Mouse (Mus musculus): ENCODE results near the gene Ttc28. TPM values are rescaled to one million over a fixed set of nuclear protein-coding genes. Genes with fewer than 3 reads are reported as not detected.

Ttc28 gene
- polyA plus RNA-seq, 1 experiment from 2014 or later, result 3.5 TPM

DNA sequence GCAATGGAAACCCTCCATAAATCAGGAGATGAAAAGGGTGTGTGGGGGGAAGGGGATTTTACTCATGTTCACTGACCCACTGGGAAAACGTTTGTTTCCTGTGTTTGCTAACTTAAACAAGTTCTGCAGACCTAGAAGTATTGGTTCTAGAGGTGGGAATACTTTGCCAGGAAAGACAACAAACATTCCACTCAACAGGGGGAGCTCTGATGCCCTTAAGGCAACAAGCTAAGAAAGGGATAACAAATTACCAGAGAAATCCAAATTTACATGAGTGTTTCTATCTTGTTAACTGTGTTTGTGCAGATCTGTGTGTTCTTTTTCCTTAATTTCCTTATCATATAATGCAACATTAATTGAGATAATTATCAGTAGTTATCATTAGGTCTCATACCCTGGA, 446.2 kb downstream of the Ttc28 start:
- no peak overlapping the region for H3K4me3 ChIP-seq (ENCODE audit: low read depth, low read length)
- TF ChIP-seq CTCF (IDR thresholded peaks at IDR 0.05; ENCODE audit: low read depth) (peak; percentile 17; the same call in 1 of the 2 replicates), EP300 (optimal IDR thresholded peaks at IDR 0.05) (no peak)
- no peak overlapping the region for H3K4me2 ChIP-seq (replicated peaks; ENCODE audit: low read depth)
- no peak overlapping the region for H3K27ac ChIP-seq (replicated peaks)
- WGBS, result 10% methylated on average over 1 of the region's 1 CpGs
- H3K36me3 ChIP-seq (ENCODE audit: control insufficient read depth, insufficient read depth, low read length), result no peaks in the 10 kb centered on the region
- no peaks in the 10 kb centered on the region for H3K9me3 ChIP-seq (ENCODE audit: control insufficient read depth, low read length)
- H3K4me1 ChIP-seq (replicated peaks; ENCODE audit: control insufficient read depth, insufficient read depth), result no peaks in the 10 kb centered on the region
- no peaks in the 10 kb centered on the region for H3K27me3 ChIP-seq (ENCODE audit: control insufficient read depth, insufficient read depth, low read length)
- no peak for ATAC-seq (ENCODE audit: low FRiP score, low TSS enrichment)
- DNase-seq (ENCODE audit: low spot score), result no peak
- no peak overlapping the region for H3K9ac ChIP-seq (ENCODE audit: low read length)

DNA sequence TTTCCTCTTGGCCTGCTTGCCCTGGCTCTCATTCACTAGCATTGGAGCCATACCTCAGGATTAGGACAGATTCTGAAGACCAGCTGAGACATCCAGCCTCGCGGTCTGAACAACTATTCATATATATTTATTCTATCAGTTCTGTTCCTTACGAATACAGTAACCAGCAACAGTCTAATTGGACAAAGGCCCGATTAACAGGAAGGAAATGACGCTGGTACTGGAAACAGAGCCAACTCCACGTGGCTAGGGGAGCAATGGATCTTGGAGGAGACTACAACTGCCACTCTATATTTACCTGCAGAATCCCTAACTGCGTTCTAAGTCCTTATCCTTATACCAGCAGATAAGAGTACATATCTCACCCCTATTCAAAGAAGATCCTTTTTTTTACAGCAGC, 447.8 kb downstream of the Ttc28 start:
- Histone ChIP-seq H3K4me2 (replicated peaks; ENCODE audit: low read depth) (no peak overlapping the region), H3K4me3 (ENCODE audit: low read depth, low read length) (no peak overlapping the region), H3K4me1 (replicated peaks; ENCODE audit: control insufficient read depth, insufficient read depth) (peaks cover 3% of the 10 kb centered on the region; the same call in 1 of the 2 replicates), H3K27me3 (ENCODE audit: control insufficient read depth, insufficient read depth, low read length) (no peaks in the 10 kb centered on the region), H3K27ac (replicated peaks) (no peak overlapping the region), H3K9me3 (ENCODE audit: control insufficient read depth, low read length) (no peaks in the 10 kb centered on the region), H3K36me3 (ENCODE audit: control insufficient read depth, insufficient read depth, low read length) (no peaks in the 10 kb centered on the region), H3K9ac (ENCODE audit: low read length) (no peak overlapping the region)
- no peak for ATAC-seq (ENCODE audit: low FRiP score, low TSS enrichment)
- TF ChIP-seq CTCF (IDR thresholded peaks at IDR 0.05; ENCODE audit: low read depth) (no peak), EP300 (optimal IDR thresholded peaks at IDR 0.05) (no peak)
- WGBS, result 67% methylated on average over 7 of the region's 7 CpGs
- DNase-seq (ENCODE audit: low spot score), result no peak

DNA sequence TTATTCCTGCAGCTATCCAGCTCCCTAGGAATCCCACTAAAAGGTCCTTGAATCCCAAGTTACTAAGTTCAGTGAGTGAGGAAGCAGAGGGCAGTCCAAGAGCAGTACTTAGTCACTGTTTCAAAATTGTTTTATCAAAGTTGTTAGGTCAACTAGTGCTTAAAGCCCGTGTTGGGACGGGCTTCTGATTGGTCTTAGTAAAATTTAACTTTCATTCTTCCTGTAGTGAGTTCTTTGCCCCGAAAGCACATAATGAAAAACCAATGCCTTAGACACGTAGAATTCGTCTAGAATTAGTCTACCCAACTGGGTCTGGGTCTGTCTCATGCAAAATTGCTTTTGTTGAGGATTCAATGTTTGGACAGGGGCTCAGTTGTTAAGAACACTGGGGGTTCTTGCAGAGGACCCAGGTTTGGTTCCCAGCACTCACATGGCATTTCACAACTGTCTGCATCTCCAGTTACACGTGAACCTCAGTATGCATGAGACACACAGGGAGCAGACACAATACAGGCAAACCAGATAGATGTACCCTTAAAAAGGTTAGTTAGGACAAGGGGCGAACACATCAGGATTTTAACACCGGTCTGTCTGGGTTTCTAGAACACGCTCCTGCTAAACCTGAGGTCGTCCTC, 450.3 kb downstream of the Ttc28 start:
- peak overlapping the region; percentile 71 for H3K27ac ChIP-seq (replicated peaks)
- H3K4me1 ChIP-seq (replicated peaks; ENCODE audit: control insufficient read depth, insufficient read depth), result peaks cover 3% of the 10 kb centered on the region; the same call in 1 of the 2 replicates
- H3K4me3 ChIP-seq (ENCODE audit: low read depth, low read length), result peak overlapping the region; percentile 97
- no peaks in the 10 kb centered on the region for H3K9me3 ChIP-seq (ENCODE audit: control insufficient read depth, low read length)
- WGBS, result 21% methylated on average over 10 of the region's 10 CpGs
- TF ChIP-seq CTCF (IDR thresholded peaks at IDR 0.05; ENCODE audit: low read depth), result no peak
- no peak for TF ChIP-seq EP300 (optimal IDR thresholded peaks at IDR 0.05)
- no peaks in the 10 kb centered on the region for H3K27me3 ChIP-seq (ENCODE audit: control insufficient read depth, insufficient read depth, low read length)
- DNase-seq (ENCODE audit: low spot score), result no peak
- H3K9ac ChIP-seq (ENCODE audit: low read length), result peak overlapping the region; percentile 45
- peak overlapping the region; percentile 60 for H3K4me2 ChIP-seq (replicated peaks; ENCODE audit: low read depth)
- ATAC-seq (ENCODE audit: low FRiP score, low TSS enrichment), result peak; percentile 14; the same call in 1 of the 2 replicates
- H3K36me3 ChIP-seq (ENCODE audit: control insufficient read depth, insufficient read depth, low read length), result no peaks in the 10 kb centered on the region

DNA sequence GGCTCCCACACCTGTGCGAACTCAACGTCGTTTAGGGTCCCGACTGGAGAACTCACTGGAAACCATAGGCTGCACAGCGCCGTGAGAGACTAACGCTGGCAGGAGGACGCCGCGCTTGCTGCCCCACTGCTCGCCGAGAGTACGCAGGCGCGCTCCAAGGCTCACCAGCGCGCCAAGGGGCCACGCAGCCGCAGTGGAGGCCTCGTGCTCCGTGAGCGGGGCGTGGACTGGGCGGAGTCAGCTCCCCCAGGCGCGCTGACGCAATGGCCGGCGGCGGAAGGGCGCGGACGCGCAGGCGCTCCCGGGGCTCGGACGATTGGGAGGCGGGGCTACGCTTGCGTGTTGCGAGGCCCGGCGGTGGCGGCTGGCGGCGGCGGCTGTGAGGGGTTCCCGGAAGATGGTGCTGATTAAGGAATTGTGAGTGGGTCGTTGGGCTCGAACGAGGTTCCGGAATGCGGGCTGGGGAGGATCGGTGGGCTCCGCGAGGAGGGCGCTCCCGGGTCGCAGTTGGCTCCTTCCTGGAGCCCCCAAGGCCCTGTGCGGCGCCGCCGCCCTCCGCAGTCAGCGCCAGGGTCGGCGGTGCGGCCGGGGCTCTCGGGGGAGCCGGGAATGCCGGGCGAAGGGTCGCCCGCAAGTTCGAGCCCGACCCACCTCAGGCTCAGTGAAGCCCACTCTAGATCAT, 451.0 kb downstream of the Ttc28 start, which contains the start of gene Pitpnb:
TSS of gene Pitpnb (plus strand) at position 347 of the 682 bp plus-strand sequence.
- H3K4me3 ChIP-seq (ENCODE audit: low read depth, low read length), result peak within 1 kb of the TSS; percentile 97
- H3K27ac ChIP-seq (replicated peaks), result peak within 1 kb of the TSS; percentile 89
- ATAC-seq (ENCODE audit: low FRiP score, low TSS enrichment) (peak; percentile 97), DNase-seq (ENCODE audit: low spot score) (peak; percentile 99)
- peak within 1 kb of the TSS; percentile 97 for H3K9ac ChIP-seq (ENCODE audit: low read length)
- under 1% methylated on average over 70 of the region's 78 CpGs for WGBS
- no peaks in the 10 kb centered on the region for H3K27me3 ChIP-seq (ENCODE audit: control insufficient read depth, insufficient read depth, low read length)
- H3K4me1 ChIP-seq (replicated peaks; ENCODE audit: control insufficient read depth, insufficient read depth), result peaks cover 3% of the 10 kb centered on the region; the same call in 1 of the 2 replicates
- TF ChIP-seq EP300 (optimal IDR thresholded peaks at IDR 0.05), result no peak
- peak; percentile 31 for TF ChIP-seq CTCF (IDR thresholded peaks at IDR 0.05; ENCODE audit: low read depth)
- H3K36me3 ChIP-seq (ENCODE audit: control insufficient read depth, insufficient read depth, low read length), result no peaks in the 10 kb centered on the region
- H3K4me2 ChIP-seq (replicated peaks; ENCODE audit: low read depth), result peak within 1 kb of the TSS; percentile 71
- no peaks in the 10 kb centered on the region for H3K9me3 ChIP-seq (ENCODE audit: control insufficient read depth, low read length)

DNA sequence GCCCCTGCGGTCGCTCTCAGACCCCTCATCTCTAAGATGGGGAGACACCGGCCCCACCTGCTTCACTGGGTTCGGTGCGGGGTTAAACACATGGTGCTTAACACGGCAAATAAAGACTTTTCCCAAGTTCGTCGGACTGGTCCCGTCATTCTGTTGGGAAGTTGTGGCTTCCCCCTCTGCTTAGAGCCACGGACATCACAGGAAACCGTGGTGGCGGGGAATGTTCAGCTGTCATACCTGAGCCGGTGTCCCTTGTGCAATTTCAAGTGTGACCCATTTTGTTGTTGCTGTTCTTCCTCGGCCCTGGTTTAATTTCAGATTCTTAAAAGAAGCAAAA, 451.5 kb downstream of the Ttc28 start:
- under 1% methylated on average over 14 of the region's 14 CpGs for WGBS
- H3K36me3 ChIP-seq (ENCODE audit: control insufficient read depth, insufficient read depth, low read length), result no peaks in the 10 kb centered on the region

More for the DNA sequence above, 451.5 kb downstream of the Ttc28 start:
- Histone ChIP-seq H3K9ac (ENCODE audit: low read length) (peak overlapping the region; percentile 97), H3K27me3 (ENCODE audit: control insufficient read depth, insufficient read depth, low read length) (no peaks in the 10 kb centered on the region), H3K4me2 (replicated peaks; ENCODE audit: low read depth) (peak overlapping the region; percentile 71), H3K4me1 (replicated peaks; ENCODE audit: control insufficient read depth, insufficient read depth) (peaks cover 3% of the 10 kb centered on the region; the same call in 1 of the 2 replicates), H3K27ac (replicated peaks) (peak overlapping the region; percentile 89), H3K9me3 (ENCODE audit: control insufficient read depth, low read length) (no peaks in the 10 kb centered on the region), H3K4me3 (ENCODE audit: low read depth, low read length) (peak overlapping the region; percentile 97)
- DNase-seq (ENCODE audit: low spot score) (no peak), ATAC-seq (ENCODE audit: low FRiP score, low TSS enrichment) (no peak)
- no peak for TF ChIP-seq CTCF (IDR thresholded peaks at IDR 0.05; ENCODE audit: low read depth)
- TF ChIP-seq EP300 (optimal IDR thresholded peaks at IDR 0.05), result no peak

Data from stomach, postnatal 0 days (tissue).